Mouse (Mus musculus): ENCODE results near the gene Hes2. TPM values are rescaled to one million over a fixed set of nuclear protein-coding genes. Genes with fewer than 3 reads are reported as not detected.

The Hes2 gene
- total RNA-seq, 2 experiments from 2014 or later = not detected

DNA sequence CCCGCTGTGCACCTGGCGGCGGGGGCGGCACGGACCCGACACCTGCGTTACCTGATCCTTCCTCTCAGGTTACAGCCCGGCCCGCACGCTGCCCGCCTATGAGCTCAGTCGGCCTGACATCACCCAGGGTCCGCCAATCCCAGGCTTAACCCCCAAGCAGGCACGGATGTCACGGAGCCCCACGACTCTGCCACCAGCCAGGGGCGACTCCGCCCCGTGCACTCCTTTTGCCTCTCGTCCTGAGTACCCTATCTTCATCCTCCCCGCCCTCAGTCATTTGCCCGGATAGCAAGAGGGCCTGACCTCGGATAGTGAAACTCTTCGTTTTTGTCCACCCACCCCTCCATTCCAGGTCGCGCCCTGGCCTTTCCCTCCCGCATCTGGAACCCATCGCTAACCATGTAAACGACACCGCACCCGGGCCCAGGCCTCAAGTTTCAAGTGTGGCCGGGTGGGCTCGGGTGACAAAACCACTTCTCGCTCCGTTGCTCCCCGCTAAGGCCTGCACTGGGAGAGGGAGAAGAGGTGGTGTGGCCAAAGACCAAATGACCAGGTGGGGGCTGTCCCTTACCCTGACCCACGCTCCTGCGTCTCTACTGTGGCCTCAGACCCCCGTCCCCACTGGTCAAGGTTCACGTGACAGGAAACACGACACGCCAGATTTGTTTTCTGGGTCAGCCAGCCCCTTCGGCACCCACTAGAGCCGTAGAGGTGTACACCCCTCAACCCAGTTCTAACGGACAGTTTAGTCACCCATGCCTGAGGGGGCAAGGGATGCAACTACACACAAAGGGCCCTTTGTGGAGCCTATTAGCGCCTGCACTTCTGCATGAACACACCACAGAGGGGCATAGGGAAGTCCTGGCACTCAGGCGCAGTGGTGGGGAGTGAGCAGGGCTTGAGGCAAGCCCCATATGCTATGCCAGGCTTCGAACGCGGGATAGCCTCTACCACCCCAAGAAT lies 26.6 kb upstream of the Hes2 start:
- DNase-seq = no peak
- intact Hi-C loops (cut with DNase I) = no loop called here

DNA sequence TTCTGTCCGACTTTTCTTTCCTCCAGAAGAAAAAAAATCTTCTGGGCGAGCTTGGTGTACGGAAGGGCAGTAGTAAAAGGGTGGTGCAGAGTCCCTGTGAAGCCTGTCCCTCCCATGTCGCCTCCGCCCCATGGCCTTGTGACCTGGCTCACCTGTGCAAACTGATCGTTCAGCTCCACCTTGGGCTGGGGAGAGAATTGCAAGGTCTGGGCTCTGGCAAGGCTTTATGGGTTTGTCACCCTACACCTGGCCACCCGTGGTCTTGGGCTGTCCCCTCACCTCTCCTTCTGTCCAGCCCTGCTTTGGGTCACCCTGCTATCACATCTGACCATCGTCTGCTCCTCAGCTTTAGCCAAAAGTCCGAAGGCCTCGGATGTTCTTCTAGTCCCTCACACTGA lies 25.9 kb upstream of the Hes2 start:
- intact Hi-C loops (cut with DNase I) = no loop called here
- no peak for DNase-seq

DNA sequence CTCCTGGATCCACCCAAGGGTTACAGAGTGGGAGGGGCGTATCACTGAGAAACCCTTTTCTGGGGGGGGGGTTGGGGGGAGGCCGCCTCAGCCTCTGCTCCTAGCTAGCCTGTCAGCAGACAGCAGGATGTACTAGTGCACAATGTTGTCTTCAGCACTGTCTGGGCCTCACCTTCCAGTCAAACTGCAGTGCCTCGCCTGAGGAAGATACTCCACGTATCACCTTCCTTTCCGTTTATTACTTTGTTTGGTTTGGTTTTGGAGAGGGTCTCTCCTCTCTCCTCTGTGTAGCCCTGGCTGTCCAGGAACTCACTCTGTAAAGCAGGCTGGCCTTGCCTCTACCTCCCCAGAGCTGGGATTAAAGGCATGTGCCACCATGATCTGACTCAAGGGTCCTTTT lies 25.5 kb upstream of the Hes2 start:
- intact Hi-C loops (cut with DNase I) = no loop called here
- DNase-seq = no peak

DNA sequence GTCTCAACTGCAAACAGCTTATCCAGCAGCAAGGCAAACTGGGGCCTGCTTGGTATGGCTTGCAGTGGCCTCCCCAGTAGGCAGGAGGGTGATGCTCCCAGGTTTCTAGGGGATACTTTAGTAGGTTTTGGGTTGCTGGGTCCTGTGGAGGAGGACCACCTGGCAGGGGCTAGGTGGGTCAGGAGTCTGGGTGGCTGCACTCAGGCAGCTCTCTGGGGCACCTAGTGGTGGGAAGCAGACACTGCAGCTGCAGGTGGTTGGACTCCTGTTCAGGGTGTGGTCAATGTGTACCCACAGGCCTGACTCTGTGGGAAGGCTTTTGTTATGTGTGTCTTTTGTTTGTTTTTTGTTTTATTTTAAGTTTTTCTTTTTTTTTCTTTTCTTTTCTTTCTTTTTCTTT lies 24.2 kb upstream of the Hes2 start:
- DNase-seq = peak; percentile 40 to 63
- intact Hi-C loops (cut with DNase I) = no loop called here

DNA sequence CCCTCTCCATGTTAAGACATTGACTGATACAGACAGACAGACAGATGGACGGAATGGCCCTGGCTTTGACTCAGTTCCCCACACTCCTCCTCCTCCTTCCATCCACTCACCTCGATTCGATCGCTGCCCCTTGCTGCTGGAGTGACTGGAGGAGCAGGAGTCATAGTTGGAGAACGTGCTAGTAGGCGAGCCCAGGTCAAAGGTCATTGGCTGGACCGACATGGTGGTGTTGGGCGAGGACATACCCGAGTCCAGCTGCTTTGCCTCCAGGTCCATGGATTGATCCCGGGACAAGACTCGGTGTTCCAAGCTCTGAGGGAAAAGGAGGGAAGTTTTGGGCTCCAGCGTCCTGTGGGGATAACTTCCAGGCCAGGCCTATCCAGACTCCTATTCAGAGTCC lies 23.3 kb upstream of the Hes2 start:
- intact Hi-C loops (cut with DNase I) = no loop called here
- no peak for DNase-seq

DNA sequence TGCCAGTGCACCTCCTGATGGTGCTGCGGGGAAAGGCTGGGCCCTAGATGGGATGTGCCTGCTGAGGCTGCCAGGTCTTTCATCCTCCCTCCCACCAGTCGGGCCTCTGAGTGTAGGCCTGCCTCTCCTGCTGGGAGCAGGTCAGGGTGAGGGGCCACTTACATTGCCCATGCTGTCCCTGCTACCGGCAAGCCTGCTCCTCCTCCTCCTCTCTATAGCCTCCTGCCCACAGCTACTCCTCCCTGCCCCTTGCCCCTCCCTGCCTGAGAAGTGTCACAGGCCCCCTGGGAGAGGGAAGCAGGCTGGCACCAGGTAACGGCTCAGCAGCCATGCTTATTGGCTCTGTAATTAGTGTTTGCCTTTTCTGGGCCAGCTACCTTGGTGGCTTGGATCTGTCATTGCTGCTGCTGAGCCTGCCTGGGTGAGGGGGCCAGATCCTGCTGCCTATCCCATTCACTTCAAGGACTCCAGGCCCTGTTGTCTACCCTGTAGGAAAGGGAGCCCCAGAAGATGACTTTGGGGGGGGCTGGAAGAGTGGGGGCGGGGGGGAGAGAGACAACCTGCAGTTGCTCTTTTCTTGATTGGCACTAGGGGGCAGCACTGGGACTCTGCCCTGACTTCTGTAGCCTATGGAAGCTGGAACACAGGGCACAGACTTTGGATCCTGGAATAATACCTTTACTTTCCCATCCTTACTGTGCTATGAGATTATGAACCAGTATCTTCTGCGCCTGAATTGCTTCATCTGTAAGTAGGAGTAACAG lies 22.4 kb upstream of the Hes2 start:
- DNase-seq = peak in 1 of 2 experiments; percentile 43
- intact Hi-C loops (cut with DNase I) = no loop called here

DNA sequence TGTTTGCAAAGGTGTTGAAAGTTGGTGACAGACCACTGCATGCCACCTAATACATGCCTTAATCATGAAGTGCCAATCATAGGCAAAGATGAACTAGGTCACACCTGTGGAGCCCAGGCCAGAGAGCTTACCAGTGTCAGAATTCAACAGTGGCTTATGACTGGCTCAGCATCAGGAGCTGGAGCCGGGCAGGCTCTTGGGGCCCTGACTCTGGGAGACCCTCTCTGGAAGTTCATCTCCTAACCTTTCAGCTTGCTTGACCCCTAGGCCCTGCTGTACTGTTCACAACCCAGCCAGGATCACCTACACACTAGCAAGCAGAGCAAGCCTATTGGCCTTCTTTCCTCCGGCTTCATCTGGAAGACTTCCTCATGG lies 21.8 kb upstream of the Hes2 start:
- DNase-seq = no peak
- intact Hi-C loops (cut with DNase I) = no loop called here

DNA sequence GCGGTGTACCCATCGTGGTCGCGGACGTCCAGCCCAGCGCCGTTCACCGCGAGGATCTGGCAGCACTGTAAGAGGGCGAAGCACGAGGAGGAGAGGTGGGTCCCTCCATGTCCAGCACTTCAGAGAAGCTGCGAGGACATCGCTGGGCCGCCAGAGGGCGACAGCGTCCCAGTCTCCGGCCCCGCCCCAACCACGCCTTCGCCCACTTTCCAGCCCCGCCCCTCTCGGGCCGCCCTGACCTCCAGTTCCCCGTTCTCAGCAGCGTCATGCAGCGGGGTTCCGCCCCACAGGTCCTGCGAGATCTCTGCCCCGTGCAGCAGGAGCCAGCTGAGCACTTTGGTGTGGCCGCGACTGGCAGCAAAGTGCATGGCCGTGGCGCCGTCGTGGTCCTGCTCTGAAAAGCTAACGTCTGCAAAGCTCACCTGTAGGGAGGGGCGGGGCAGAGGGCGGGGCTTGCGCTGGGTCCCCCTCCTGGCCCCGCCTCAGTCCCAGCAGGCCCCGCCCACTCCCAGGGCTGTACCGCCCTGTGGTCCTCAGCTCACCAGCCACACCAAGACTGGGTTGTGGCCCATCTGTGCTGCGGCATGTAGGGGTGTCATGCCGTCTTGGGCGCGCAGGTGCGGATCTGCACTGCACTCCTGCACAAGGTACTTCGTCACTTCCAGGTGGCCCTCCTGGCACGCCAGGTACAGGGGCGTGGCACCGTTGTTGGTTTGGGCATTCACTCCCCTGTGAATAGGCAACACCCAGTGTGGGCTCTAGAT lies 20.0 kb upstream of the Hes2 start:
- DNase-seq = peak; percentile 91 to 93
- intact Hi-C loops (cut with DNase I) = no loop called here

DNA sequence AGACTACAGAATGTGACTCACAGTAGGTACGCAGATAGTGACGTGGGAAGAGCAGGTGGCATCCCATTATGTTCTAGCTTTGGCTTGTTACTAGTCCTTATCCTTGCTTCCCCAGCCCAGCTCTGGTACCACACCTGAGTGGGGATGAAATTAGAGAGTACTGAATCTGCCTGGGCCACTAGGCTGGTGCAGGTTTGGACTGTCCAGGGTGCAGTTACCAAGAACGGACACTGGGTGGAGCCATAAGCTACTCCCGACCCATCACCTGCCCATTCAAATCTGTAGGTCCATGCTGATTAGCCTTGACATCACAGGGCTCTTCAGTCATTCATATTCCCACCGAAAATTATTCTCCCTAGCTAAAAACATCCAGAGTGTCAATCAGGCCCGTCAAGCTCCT lies 18.2 kb upstream of the Hes2 start:
- intact Hi-C loops (cut with DNase I) = no loop called here
- DNase-seq = peak; percentile 51 to 65

DNA sequence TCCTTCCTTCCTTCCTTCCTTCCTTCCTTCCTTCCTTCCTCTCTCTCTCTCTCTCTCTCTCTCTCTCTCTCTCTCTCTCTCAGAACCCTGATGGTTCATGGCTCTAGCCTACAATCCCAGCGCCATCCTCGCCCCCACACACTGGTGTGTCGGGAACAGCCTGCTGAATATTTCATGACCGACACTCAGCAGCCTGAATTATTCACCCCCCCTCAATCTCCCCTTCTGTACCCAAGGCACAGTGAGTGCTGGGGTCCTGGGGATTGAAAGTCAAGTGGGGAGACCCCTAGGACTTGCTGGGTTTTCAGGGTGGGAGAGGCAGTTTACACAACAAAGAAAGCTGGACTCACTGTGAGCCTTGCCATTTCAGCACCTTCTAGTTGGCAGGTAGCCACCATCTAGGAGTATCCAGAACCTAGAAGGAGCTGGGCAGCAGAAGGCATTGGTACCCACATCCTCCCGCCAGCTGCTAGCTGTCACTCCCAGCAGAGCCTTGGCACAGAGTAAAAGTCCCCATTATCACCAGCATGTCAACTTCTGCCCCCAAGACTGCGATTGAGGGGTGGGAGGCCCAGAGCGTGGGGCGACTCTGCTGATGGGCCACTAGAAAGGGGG lies 17.0 kb upstream of the Hes2 start:
- intact Hi-C loops (cut with DNase I) = no loop called here
- DNase-seq = no peak

DNA sequence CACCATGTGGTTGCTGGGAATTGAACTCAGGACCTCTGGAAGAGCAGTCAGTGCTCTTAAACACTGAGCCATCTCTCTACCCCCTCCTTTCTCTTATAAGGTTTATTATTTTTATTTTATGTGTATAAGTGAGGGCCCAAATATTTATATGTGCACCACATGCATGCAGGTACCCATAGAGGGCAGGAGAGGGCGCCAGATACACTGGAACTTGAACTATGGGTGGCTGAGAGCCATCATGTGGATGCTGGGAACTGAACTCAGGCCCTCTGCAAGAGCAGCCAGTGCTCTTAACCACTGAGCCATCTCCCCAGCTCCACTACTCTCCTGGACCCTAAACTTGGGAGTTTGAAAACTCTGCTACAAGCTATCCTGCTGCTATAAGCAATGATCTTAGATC lies 15.0 kb upstream of the Hes2 start:
- no peak for DNase-seq
- intact Hi-C loops (cut with DNase I) = no loop called here

DNA sequence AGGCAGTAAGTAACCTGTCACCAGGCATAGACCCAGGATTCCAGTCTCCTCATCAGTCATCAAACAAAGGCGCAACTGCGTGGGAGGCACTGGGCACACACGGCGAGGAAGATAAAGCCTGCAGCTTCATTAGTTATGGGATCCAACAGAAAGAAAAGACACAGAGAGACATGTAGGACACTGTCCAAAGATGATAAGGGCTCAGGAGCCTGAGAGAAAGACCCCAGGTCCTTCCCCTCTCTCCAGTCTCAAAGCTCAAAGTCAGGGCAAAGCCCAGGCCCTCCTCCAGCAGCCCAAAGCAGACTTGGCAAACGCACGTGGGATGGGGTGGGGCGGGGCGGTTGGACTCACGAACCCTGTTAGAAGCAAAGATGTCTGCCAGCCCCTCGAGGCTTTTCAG lies 13.2 kb upstream of the Hes2 start:
- intact Hi-C loops (cut with DNase I) = no loop called here
- no peak for DNase-seq

DNA sequence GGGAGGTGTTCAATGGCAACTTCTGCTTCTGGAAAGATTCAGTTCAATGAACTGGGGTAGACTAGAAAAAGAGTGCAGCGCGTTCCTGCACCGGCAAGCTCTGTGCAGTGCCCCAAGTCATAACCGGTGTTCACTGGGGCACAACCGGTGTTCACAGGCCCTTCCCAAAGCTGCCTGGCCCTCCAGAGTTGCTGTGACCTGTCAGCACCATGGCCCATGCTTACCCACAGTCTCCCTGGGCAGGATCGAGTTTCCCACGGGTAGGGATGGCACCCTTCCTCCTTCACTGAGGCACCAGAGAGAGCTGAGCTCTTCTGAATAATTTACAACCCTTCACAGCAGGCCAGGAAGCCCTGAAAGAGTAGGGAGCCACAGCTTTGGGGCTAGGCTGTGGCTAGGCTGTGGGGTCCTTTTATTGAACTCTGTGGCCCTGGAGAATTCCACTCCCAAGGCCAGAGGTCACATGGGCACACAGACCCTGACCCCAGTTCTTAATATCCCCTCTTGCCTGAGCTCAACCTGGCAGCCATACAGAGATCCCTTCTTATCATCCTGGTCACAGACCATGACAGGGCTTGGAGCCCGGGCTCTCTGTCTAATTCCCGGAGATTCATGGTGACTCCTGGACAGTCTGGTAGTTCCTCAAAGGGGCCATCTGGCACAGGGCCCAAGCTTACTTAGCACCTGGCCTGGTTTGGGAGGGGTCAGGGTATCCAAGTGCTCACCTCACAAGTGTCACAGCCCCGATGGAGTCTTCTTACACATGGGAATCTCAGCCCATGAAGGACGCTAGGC lies 12.4 kb upstream of the Hes2 start:
- DNase-seq = no peak
- intact Hi-C loops (cut with DNase I) = no loop called here

DNA sequence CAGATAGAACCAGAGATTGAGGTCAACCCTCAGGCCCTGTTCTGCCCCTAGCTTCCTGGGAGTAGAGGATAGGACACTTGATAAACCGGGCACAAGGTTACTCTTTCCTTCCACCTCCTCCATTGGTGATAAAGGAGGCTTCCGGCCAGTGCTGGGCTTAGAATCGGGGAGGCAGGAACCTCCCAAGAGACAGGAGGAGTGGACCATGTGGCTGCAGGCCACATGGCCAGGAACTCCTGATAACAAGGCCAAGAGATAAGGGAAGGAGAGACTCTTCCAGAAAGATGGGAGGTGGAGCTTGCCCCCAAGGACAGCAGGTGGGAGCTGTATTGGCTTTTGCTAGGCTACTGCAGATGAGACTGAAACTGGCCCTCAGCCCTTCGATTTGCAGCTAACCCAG lies 8.1 kb upstream of the Hes2 start:
- intact Hi-C loops (cut with DNase I) = no loop called here
- no peak for DNase-seq

DNA sequence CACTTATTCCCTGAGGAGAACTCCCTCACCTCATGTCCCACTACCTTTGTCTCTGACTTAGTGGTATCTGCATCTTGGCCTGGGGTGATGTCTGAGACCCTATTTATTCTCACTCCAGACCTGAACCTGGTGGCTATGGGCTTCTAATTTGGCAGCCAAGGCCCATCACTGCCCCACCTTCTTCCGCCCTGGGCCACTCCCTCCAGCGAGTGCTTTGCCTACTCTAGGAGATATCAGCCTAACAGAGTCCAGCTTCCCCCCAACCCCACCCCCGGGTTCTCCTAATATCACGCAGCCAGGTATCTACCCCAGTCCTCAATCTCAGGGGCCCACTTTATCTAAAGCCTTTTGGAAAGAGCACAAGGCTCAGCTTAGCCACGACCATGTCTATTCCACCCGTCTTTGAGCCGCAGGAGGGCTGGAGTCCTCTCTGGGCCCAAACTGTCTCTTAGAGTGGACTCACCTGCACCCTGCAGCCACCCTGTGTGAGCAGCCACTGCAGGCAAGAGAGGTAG lies 7.2 kb upstream of the Hes2 start:
- intact Hi-C loops (cut with DNase I) = no loop called here
- no peak for DNase-seq

DNA sequence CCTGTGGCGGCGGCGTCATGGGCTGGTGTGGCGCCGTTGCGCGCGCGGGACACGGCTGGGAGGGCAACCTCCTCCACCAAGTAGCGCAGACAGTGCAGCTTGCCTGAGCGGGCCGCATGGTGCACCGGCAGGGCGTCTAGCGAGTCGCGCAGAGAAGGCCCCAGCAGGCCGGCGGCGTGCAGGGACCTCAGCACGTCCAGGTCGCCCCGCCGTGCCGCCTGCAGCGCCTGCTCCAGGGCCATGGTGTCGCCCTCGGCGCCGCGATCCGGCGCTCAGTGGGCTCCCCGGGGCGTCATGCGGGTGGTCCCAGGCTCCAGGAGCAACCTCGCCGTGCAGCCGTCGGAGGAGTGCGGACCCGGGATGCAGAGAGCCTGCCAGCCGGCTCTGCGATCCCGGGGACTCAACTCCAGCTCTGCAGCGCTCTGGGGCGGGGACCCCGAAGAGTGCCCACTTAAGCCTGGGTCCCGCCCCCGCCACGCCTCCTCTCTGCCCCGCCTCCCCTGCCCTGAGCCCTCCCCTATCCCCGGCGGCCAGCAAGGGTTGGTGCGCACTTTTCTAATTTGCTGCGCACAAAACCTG lies 6.6 kb upstream of the Hes2 start, which contains the start of gene Espn:
Gene Espn (minus strand): TSS at position 406 of the 579 bp plus-strand sequence.
- peak; percentile 58 to 62 for DNase-seq
- intact Hi-C loops (cut with DNase I) = no loop called here

DNA sequence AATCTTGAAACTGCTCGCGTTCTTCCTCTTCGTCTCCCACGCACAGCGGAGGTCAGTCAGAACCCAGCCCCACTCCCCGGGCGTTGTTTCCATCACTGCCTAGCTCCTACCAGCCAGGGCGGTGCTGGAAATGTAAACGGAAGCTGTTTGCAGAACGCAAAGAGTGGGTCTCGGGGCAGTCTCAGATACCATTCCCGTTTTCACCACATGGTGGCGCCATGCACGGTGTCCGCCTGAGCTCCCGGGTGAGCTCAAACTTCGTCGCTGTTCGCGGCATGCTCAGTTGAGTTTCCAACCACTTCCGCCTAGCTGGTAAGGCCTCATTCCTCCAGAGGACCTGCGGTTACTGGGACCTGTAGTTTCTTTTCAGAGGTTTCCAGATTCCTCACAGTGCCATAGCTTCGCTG lies 4.9 kb upstream of the Hes2 start:
- DNase-seq = peak; percentile 86 to 94
- intact Hi-C loops (cut with DNase I) = no loop called here

DNA sequence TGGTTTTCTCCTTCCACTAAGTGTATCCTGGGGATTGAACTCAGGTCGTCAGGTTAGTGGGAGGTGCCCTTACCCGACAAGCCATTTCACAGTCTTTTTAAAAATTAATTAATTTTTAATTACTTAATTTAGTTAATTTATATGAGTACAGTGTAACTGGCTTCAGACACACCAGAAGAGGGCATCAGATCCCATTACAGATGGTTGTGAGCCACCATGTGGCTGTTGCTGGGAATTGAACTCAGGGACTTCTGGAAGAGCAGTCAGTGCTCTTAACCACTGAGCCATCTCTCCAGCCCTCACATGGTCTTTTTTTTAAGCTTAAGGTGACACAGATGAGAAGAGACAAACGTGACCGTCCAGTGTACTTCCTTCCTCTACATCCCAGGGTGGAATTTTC lies 3.6 kb upstream of the Hes2 start:
- DNase-seq = no peak
- intact Hi-C loops (cut with DNase I) = no loop called here

All from heart, postnatal 14 days (tissue).